In the genomic region with DNA sequence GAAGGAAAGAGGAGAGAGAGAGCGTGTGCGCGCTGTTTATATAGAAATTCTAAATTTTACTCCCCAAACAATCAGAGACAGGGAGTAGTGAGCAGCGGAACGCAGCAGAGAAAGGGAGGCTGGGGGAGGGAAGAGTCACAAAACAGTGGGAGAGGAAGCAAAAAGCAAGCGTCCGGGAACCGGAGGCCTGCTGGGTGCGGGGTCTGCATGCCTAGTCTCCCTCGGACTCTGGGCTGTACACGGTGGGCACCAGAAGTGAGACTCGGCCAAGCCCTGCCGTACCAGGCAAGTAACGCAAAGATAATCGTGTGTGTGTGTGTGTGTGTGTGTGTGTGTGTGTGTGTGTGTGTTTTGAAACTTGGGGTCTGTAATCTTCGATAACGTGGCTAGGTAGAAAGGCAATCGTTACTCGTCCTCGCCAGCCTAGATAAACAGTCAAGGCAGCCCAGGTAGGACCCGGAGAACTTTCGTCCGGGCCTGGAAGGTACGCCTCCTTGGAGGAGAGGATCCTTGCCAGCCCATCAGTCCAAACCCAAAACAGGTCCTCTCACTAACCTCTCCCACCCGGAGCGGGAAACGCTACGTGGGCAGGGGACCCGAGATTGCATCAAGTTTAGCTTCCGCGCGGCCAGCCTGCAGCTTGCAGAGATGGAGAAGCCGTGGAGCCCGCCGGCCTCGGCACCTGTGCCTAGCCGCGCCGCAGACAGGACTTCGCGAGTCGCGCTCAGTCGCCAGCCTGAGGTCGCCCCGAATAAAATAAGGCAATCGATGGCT, we compare ENCODE assay signal across 8 mouse cellular contexts. TPM values are rescaled to one million over a fixed set of nuclear protein-coding genes. Genes with fewer than 3 reads are reported as not detected.
DNase-seq lines count a peak whose midpoint lies in the region; ATAC-seq lines count a peak whose summit lies in the region.

No protein-coding gene starts in this region.

- H3K9me3 ChIP-seq in erythroblast, embryonic 14.5 days (ENCODE audit: control insufficient read depth, low read length), result no peaks in the 10 kb centered on the region
- H3K9me3 ChIP-seq in forebrain, embryonic 15.5 days, result no peaks in the 10 kb centered on the region
- H3K9me3 ChIP-seq in midbrain, embryonic 12.5 days, result no peaks in the 10 kb centered on the region

- H3K4me1 ChIP-seq in erythroblast, embryonic 14.5 days (ENCODE audit: control insufficient read depth), result no peaks in the 10 kb centered on the region; the same call in 1 of the 2 replicates
- H3K4me1 ChIP-seq in forebrain, embryonic 15.5 days, result peaks cover 22% of the 10 kb centered on the region
- peaks cover 29% of the 10 kb centered on the region for H3K4me1 ChIP-seq in midbrain, embryonic 12.5 days

- no peak for ATAC-seq in erythroblast, adult 5-6 weeks (replicated peaks; ENCODE audit: low FRiP score, poor library complexity, severe bottlenecking)
- no peak for ATAC-seq in forebrain, embryonic 15.5 days (replicated peaks)
- ATAC-seq in midbrain, embryonic 12.5 days (ENCODE audit: low FRiP score, low read depth), result peak; percentile 1

- peaks cover 100% of the 10 kb centered on the region for H3K27me3 ChIP-seq in erythroblast, embryonic 14.5 days (ENCODE audit: control insufficient read depth)
- no peaks in the 10 kb centered on the region for H3K27me3 ChIP-seq in forebrain, embryonic 15.5 days
- no peaks in the 10 kb centered on the region for H3K27me3 ChIP-seq in midbrain, embryonic 12.5 days

- peak; percentile 26 for DNase-seq in urinary bladder, postnatal 14 days (ENCODE audit: low spot score)
- DNase-seq in urinary bladder, adult 2 months (ENCODE audit: low spot score), result no peak
- DNase-seq in kidney, postnatal 14 days, result peak; percentile 37
- DNase-seq in natural killer cell, adult 2 months (ENCODE audit: low spot score in 2 of 2), result no peak

- H3K27ac ChIP-seq in forebrain, embryonic 15.5 days (replicated peaks), result peak overlapping the region; percentile 100
- peak overlapping the region; percentile 100 for H3K27ac ChIP-seq in midbrain, embryonic 12.5 days (replicated peaks)

- no peaks in the 10 kb centered on the region for H3K36me3 ChIP-seq in erythroblast, embryonic 14.5 days (ENCODE audit: control insufficient read depth)
- no peaks in the 10 kb centered on the region for H3K36me3 ChIP-seq in forebrain, embryonic 15.5 days
- no peaks in the 10 kb centered on the region for H3K36me3 ChIP-seq in midbrain, embryonic 12.5 days

- peak overlapping the region; percentile 82 for H3K9ac ChIP-seq in forebrain, embryonic 15.5 days (replicated peaks)
- peak overlapping the region; percentile 87 for H3K9ac ChIP-seq in midbrain, embryonic 12.5 days (replicated peaks)

- peak overlapping the region; percentile 28 for H3K4me3 ChIP-seq in erythroblast, embryonic 14.5 days (replicated peaks)
- H3K4me3 ChIP-seq in forebrain, embryonic 15.5 days, result peak overlapping the region; percentile 89
- peak overlapping the region; percentile 93 for H3K4me3 ChIP-seq in midbrain, embryonic 12.5 days

- under 1% methylated on average over 47 of the region's 47 CpGs for WGBS in forebrain, embryonic 15.5 days
- WGBS in midbrain, embryonic 12.5 days, result under 1% methylated on average over 47 of the region's 47 CpGs

- H3K4me2 ChIP-seq in forebrain, embryonic 15.5 days (replicated peaks), result peak overlapping the region; percentile 71
- peak overlapping the region; percentile 77 for H3K4me2 ChIP-seq in midbrain, embryonic 12.5 days (replicated peaks)

RNA-seq across cellular contexts. Expression of a gene that starts 3.2 kb away (rescaled TPM):
- polyA plus RNA-seq in erythroblast, embryonic 14.5 days (2012), result not detected in 2 replicates
- not detected in 2 replicates for total RNA-seq in erythroblast, adult 5-6 weeks (2015; ENCODE audit: low replicate concordance)
- total RNA-seq in erythroblast, adult 5-6 weeks (2017; ENCODE audit: low replicate concordance), result not detected in 2 replicates
- 15.6 and 19.4 TPM in 2 replicates for polyA plus RNA-seq in urinary bladder, adult 2 months (2012; rRNA removed)
- polyA plus RNA-seq in forebrain, embryonic 15.5 days (2015; fragmentation: Nextera tagmentation; extraction: Ambion mirVana), result 77.7 and 88.5 TPM in 2 replicates
- polyA plus RNA-seq in midbrain, embryonic 12.5 days (2016; fragmentation: Nextera tagmentation; extraction: Ambion mirVana), result 62.3 and 84.1 TPM in 2 replicates

Comparison
In these comparisons a context has a peak if more than half of its experiments do, and no peak if none do; other contexts are left out.
1. DNase-seq: peak in urinary bladder, postnatal 14 days (single experiment) and kidney, postnatal 14 days (single experiment); none in urinary bladder, adult 2 months (single experiment) and natural killer cell, adult 2 months (0 of 2).
2. H3K4me3 ChIP-seq: peak in every context shown above with its lines; median percentile 93 in midbrain, embryonic 12.5 days; 89 in forebrain, embryonic 15.5 days; 28 in erythroblast, embryonic 14.5 days.
3. RNA of a gene that starts 3.2 kb away (polyA plus RNA-seq): 77.7 to 88.5 TPM in forebrain, embryonic 15.5 days, 62.3 to 84.1 TPM in midbrain, embryonic 12.5 days and 15.6 to 19.4 TPM in urinary bladder, adult 2 months; not detected in erythroblast, embryonic 14.5 days; every median in the first group is over 10 times any median in the second.